Mouse (Mus musculus) kidney, postnatal 36 days (tissue): ENCODE data around the gene Hmces.
A peak's percentile ranks its signal among the peaks of the same experiment; 100 is the strongest.

Source experiments
- DNase-seq, 2 experiments: peaks; one replicate each; pipeline ENCODE4 v3.0.0; 2021 to 2022; ENCODE audit warnings: mixed read lengths in 2 of 2

Hmces gene

GRCm38 (mm10) chr6:87913661-87914325 lies at the start of gene Hmces:
Hmces (plus strand) TSS chr6:87913935.
- peak; percentile 83 to 92 for DNase-seq

- no peak for DNase-seq
Observed at GRCm38 (mm10) chr6:87866211-87866610, 47.5 kb upstream of the Hmces start.

GRCm38 (mm10) chr6:87867256-87867655 lies 46.5 kb upstream of the Hmces start:
- DNase-seq = no peak

GRCm38 (mm10) chr6:87868871-87869506 lies 44.7 kb upstream of the Hmces start:
- DNase-seq = peak; percentile 58 to 77

GRCm38 (mm10) chr6:87870440-87870839 lies 43.3 kb upstream of the Hmces start:
- DNase-seq = no peak

GRCm38 (mm10) chr6:87871240-87871639 lies 42.5 kb upstream of the Hmces start:
- no peak for DNase-seq

GRCm38 (mm10) chr6:87873104-87873503 lies 40.6 kb upstream of the Hmces start:
- peak; percentile 55 to 62 for DNase-seq

- DNase-seq = no peak
Observed at GRCm38 (mm10) chr6:87873963-87874362, 39.8 kb upstream of the Hmces start.

- no peak for DNase-seq
Observed at GRCm38 (mm10) chr6:87875083-87875482, 38.7 kb upstream of the Hmces start.

GRCm38 (mm10) chr6:87875562-87875961 lies 38.2 kb upstream of the Hmces start:
- peak; percentile 31 to 38 for DNase-seq

GRCm38 (mm10) chr6:87876068-87876643 lies 37.6 kb upstream of the Hmces start:
- peak; percentile 67 to 69 for DNase-seq

- peak in 1 of 2 experiments; percentile 21 for DNase-seq
Observed at GRCm38 (mm10) chr6:87879010-87879409, 34.7 kb upstream of the Hmces start.

GRCm38 (mm10) chr6:87879628-87880027 lies 34.1 kb upstream of the Hmces start:
- no peak for DNase-seq

GRCm38 (mm10) chr6:87882221-87882620 lies 31.5 kb upstream of the Hmces start:
- DNase-seq = no peak

- DNase-seq = no peak
Observed at GRCm38 (mm10) chr6:87882816-87883215, 30.9 kb upstream of the Hmces start.

GRCm38 (mm10) chr6:87886721-87887120 lies 27.0 kb upstream of the Hmces start:
- no peak for DNase-seq

GRCm38 (mm10) chr6:87887594-87888233 lies 26.0 kb upstream of the Hmces start, which contains the start of gene Copg1:
Copg1 (plus strand) TSS chr6:87887814.
- DNase-seq = peak; percentile 99 to 100

- DNase-seq = no peak
Observed at GRCm38 (mm10) chr6:87893931-87894330, 19.8 kb upstream of the Hmces start.

GRCm38 (mm10) chr6:87898028-87898427 lies 15.7 kb upstream of the Hmces start:
- no peak for DNase-seq

GRCm38 (mm10) chr6:87906632-87907031 lies 7.1 kb upstream of the Hmces start:
- no peak for DNase-seq

GRCm38 (mm10) chr6:87909181-87909580 lies 4.6 kb upstream of the Hmces start:
- no peak for DNase-seq

GRCm38 (mm10) chr6:87911559-87911958 lies 2.2 kb upstream of the Hmces start:
- no peak for DNase-seq

GRCm38 (mm10) chr6:87914326-87915102 lies 779 bp downstream of the Hmces start:
- peak; percentile 31 to 59 for DNase-seq
